Mouse (Mus musculus): ENCODE measurements around the gene Tor1aip2. TPM values are rescaled to one million over a fixed set of nuclear protein-coding genes. Genes with fewer than 3 reads are reported as not detected.

Gene Tor1aip2
- polyA plus RNA-seq, 1 experiment from 2014 or later = 119 TPM

GRCm38 (mm10) chr1:156087586-156087985 is 52.4 kb downstream of the Tor1aip2 start:
- Histone ChIP-seq H3K4me3 (replicated peaks; ENCODE audit: low read length) (no peak overlapping the region), H3K36me3 (ENCODE audit: control insufficient read depth, insufficient read depth, low read length) (no peaks in the 10 kb centered on the region), H3K9me3 (replicated peaks; ENCODE audit: control insufficient read depth, low read length) (no peaks in the 10 kb centered on the region), H3K9ac (ENCODE audit: low read length) (no peak overlapping the region), H3K27ac (ENCODE audit: low read length) (no peak overlapping the region), H3K4me1 (ENCODE audit: control insufficient read depth, insufficient read depth, low read length) (no peaks in the 10 kb centered on the region), H3K27me3 (ENCODE audit: control insufficient read depth, insufficient read depth, low read length) (no peaks in the 10 kb centered on the region), H3K4me2 (ENCODE audit: low read depth, low read length) (no peak overlapping the region)
- ATAC-seq (ENCODE audit: insufficient read depth, low FRiP score) = no peak
- 68% methylated on average over 5 of the region's 5 CpGs for WGBS

- WGBS = 71% methylated on average over 8 of the region's 8 CpGs
- Histone ChIP-seq H3K36me3 (ENCODE audit: control insufficient read depth, insufficient read depth, low read length) (no peaks in the 10 kb centered on the region), H3K9ac (ENCODE audit: low read length) (no peak overlapping the region), H3K9me3 (replicated peaks; ENCODE audit: control insufficient read depth, low read length) (no peaks in the 10 kb centered on the region), H3K27ac (ENCODE audit: low read length) (no peak overlapping the region), H3K4me1 (ENCODE audit: control insufficient read depth, insufficient read depth, low read length) (no peaks in the 10 kb centered on the region), H3K27me3 (ENCODE audit: control insufficient read depth, insufficient read depth, low read length) (no peaks in the 10 kb centered on the region), H3K4me2 (ENCODE audit: low read depth, low read length) (no peak overlapping the region), H3K4me3 (replicated peaks; ENCODE audit: low read length) (no peak overlapping the region)
- 0 out of 2 replicates have a peak, but pooled peaks have one; percentile 5 for ATAC-seq (ENCODE audit: insufficient read depth, low FRiP score)
Observed at GRCm38 (mm10) chr1:156089561-156089960, 54.4 kb downstream of the Tor1aip2 start.

- H3K36me3 ChIP-seq (ENCODE audit: control insufficient read depth, insufficient read depth, low read length) = no peaks in the 10 kb centered on the region
- no peaks in the 10 kb centered on the region for H3K4me1 ChIP-seq (ENCODE audit: control insufficient read depth, insufficient read depth, low read length)
- no peak overlapping the region for H3K4me2 ChIP-seq (ENCODE audit: low read depth, low read length)
- no peaks in the 10 kb centered on the region for H3K9me3 ChIP-seq (replicated peaks; ENCODE audit: control insufficient read depth, low read length)
- peak; percentile 35; the same call in 1 of the 2 replicates for ATAC-seq (ENCODE audit: insufficient read depth, low FRiP score)
- H3K4me3 ChIP-seq (replicated peaks; ENCODE audit: low read length) = no peak overlapping the region
- no peaks in the 10 kb centered on the region for H3K27me3 ChIP-seq (ENCODE audit: control insufficient read depth, insufficient read depth, low read length)
- no peak overlapping the region for H3K9ac ChIP-seq (ENCODE audit: low read length)
- H3K27ac ChIP-seq (ENCODE audit: low read length) = no peak overlapping the region
- WGBS = 50% methylated on average over 4 of the region's 4 CpGs
Observed at GRCm38 (mm10) chr1:156090042-156090441, 54.8 kb downstream of the Tor1aip2 start.

GRCm38 (mm10) chr1:156091811-156092210 is 56.6 kb downstream of the Tor1aip2 start:
- Histone ChIP-seq H3K9ac (ENCODE audit: low read length) (no peak overlapping the region), H3K4me3 (replicated peaks; ENCODE audit: low read length) (no peak overlapping the region), H3K27me3 (ENCODE audit: control insufficient read depth, insufficient read depth, low read length) (no peaks in the 10 kb centered on the region), H3K27ac (ENCODE audit: low read length) (no peak overlapping the region), H3K9me3 (replicated peaks; ENCODE audit: control insufficient read depth, low read length) (no peaks in the 10 kb centered on the region), H3K4me1 (ENCODE audit: control insufficient read depth, insufficient read depth, low read length) (no peaks in the 10 kb centered on the region), H3K36me3 (ENCODE audit: control insufficient read depth, insufficient read depth, low read length) (no peaks in the 10 kb centered on the region), H3K4me2 (ENCODE audit: low read depth, low read length) (no peak overlapping the region)
- no peak for ATAC-seq (ENCODE audit: insufficient read depth, low FRiP score)
- WGBS = 68% methylated on average over 4 of the region's 4 CpGs

- Histone ChIP-seq H3K27me3 (ENCODE audit: control insufficient read depth, insufficient read depth, low read length) (no peaks in the 10 kb centered on the region), H3K9me3 (replicated peaks; ENCODE audit: control insufficient read depth, low read length) (peaks cover 4% of the 10 kb centered on the region; the same call in 1 of the 2 replicates), H3K4me1 (ENCODE audit: control insufficient read depth, insufficient read depth, low read length) (no peaks in the 10 kb centered on the region), H3K36me3 (ENCODE audit: control insufficient read depth, insufficient read depth, low read length) (no peaks in the 10 kb centered on the region), H3K4me3 (replicated peaks; ENCODE audit: low read length) (no peak overlapping the region), H3K27ac (ENCODE audit: low read length) (no peak overlapping the region), H3K4me2 (ENCODE audit: low read depth, low read length) (no peak overlapping the region), H3K9ac (ENCODE audit: low read length) (no peak overlapping the region)
- 91% methylated on average over 2 of the region's 2 CpGs for WGBS
- no peak for ATAC-seq (ENCODE audit: insufficient read depth, low FRiP score)
Observed at GRCm38 (mm10) chr1:156103763-156104162, 68.6 kb downstream of the Tor1aip2 start.

- 73% methylated on average over 2 of the region's 2 CpGs for WGBS
- H3K27ac ChIP-seq (ENCODE audit: low read length) = no peak overlapping the region
- H3K9ac ChIP-seq (ENCODE audit: low read length) = no peak overlapping the region
- ATAC-seq (ENCODE audit: insufficient read depth, low FRiP score) = no peak
- H3K4me1 ChIP-seq (ENCODE audit: control insufficient read depth, insufficient read depth, low read length) = no peaks in the 10 kb centered on the region
- no peaks in the 10 kb centered on the region for H3K36me3 ChIP-seq (ENCODE audit: control insufficient read depth, insufficient read depth, low read length)
- peaks cover 4% of the 10 kb centered on the region; the same call in 1 of the 2 replicates for H3K9me3 ChIP-seq (replicated peaks; ENCODE audit: control insufficient read depth, low read length)
- H3K27me3 ChIP-seq (ENCODE audit: control insufficient read depth, insufficient read depth, low read length) = no peaks in the 10 kb centered on the region
- H3K4me2 ChIP-seq (ENCODE audit: low read depth, low read length) = no peak overlapping the region
- no peak overlapping the region for H3K4me3 ChIP-seq (replicated peaks; ENCODE audit: low read length)
Observed at GRCm38 (mm10) chr1:156105381-156105780, 70.2 kb downstream of the Tor1aip2 start.

GRCm38 (mm10) chr1:156107424-156107823 is 72.2 kb downstream of the Tor1aip2 start:
- Histone ChIP-seq H3K4me2 (ENCODE audit: low read depth, low read length) (no peak overlapping the region), H3K27ac (ENCODE audit: low read length) (no peak overlapping the region), H3K4me3 (replicated peaks; ENCODE audit: low read length) (no peak overlapping the region), H3K4me1 (ENCODE audit: control insufficient read depth, insufficient read depth, low read length) (no peaks in the 10 kb centered on the region), H3K9me3 (replicated peaks; ENCODE audit: control insufficient read depth, low read length) (peaks cover 4% of the 10 kb centered on the region; the same call in 1 of the 2 replicates), H3K9ac (ENCODE audit: low read length) (no peak overlapping the region), H3K27me3 (ENCODE audit: control insufficient read depth, insufficient read depth, low read length) (no peaks in the 10 kb centered on the region), H3K36me3 (ENCODE audit: control insufficient read depth, insufficient read depth, low read length) (no peaks in the 10 kb centered on the region)
- no peak for ATAC-seq (ENCODE audit: insufficient read depth, low FRiP score)
- WGBS = 76% methylated on average over 2 of the region's 2 CpGs

GRCm38 (mm10) chr1:156108400-156108799 is 73.2 kb downstream of the Tor1aip2 start:
- no peaks in the 10 kb centered on the region for H3K27me3 ChIP-seq (ENCODE audit: control insufficient read depth, insufficient read depth, low read length)
- no peaks in the 10 kb centered on the region for H3K4me1 ChIP-seq (ENCODE audit: control insufficient read depth, insufficient read depth, low read length)
- no peak overlapping the region for H3K4me2 ChIP-seq (ENCODE audit: low read depth, low read length)
- no peak for ATAC-seq (ENCODE audit: insufficient read depth, low FRiP score)
- H3K27ac ChIP-seq (ENCODE audit: low read length) = no peak overlapping the region
- no peak overlapping the region for H3K4me3 ChIP-seq (replicated peaks; ENCODE audit: low read length)
- H3K9ac ChIP-seq (ENCODE audit: low read length) = no peak overlapping the region
- no peaks in the 10 kb centered on the region for H3K36me3 ChIP-seq (ENCODE audit: control insufficient read depth, insufficient read depth, low read length)
- H3K9me3 ChIP-seq (replicated peaks; ENCODE audit: control insufficient read depth, low read length) = peaks cover 4% of the 10 kb centered on the region; the same call in 1 of the 2 replicates
- 44% methylated on average over 10 of the region's 10 CpGs for WGBS

GRCm38 (mm10) chr1:156111090-156111489 is 75.9 kb downstream of the Tor1aip2 start:
- Histone ChIP-seq H3K4me1 (ENCODE audit: control insufficient read depth, insufficient read depth, low read length) (no peaks in the 10 kb centered on the region), H3K9ac (ENCODE audit: low read length) (no peak overlapping the region), H3K9me3 (replicated peaks; ENCODE audit: control insufficient read depth, low read length) (no peaks in the 10 kb centered on the region), H3K4me2 (ENCODE audit: low read depth, low read length) (no peak overlapping the region), H3K27me3 (ENCODE audit: control insufficient read depth, insufficient read depth, low read length) (no peaks in the 10 kb centered on the region), H3K4me3 (replicated peaks; ENCODE audit: low read length) (no peak overlapping the region), H3K36me3 (ENCODE audit: control insufficient read depth, insufficient read depth, low read length) (no peaks in the 10 kb centered on the region), H3K27ac (ENCODE audit: low read length) (no peak overlapping the region)
- WGBS = 80% methylated on average over 9 of the region's 9 CpGs
- no peak for ATAC-seq (ENCODE audit: insufficient read depth, low FRiP score)

Measured in stomach, embryonic 16.5 days (tissue).